Mouse (Mus musculus) C2C12 (cell line): ENCODE data around the gene Ush2a. TPM values are rescaled to one million over a fixed set of nuclear protein-coding genes. Genes with fewer than 3 reads are reported as not detected.
A peak's percentile ranks its signal among the peaks of the same experiment; 100 is the strongest.

ENCODE experiments used
- H3K27me3 ChIP-seq: one replicate; pipeline ENCODE4 v1.6.1; 2011; ENCODE audit not compliant: control insufficient read depth, insufficient read depth, insufficient read length
- H3K36me3 ChIP-seq: one replicate; pipeline ENCODE4 v1.6.1; 2011; ENCODE audit not compliant: control insufficient read depth, insufficient read depth
- H3K4me3 ChIP-seq: one replicate; pipeline ENCODE4 v1.5.1; 2011; ENCODE audit warnings: mild to moderate bottlenecking, control low read depth; ENCODE audit not compliant: poor library complexity, insufficient read depth, severe bottlenecking
- H3K79me2 ChIP-seq: one replicate; pipeline ENCODE4 v1.6.1; 2011; ENCODE audit not compliant: control insufficient read depth, insufficient read depth
- H3K79me3 ChIP-seq: one replicate; pipeline ENCODE4 v1.6.1; 2011; ENCODE audit warnings: low read depth, control low read depth
- H3ac ChIP-seq: one replicate; pipeline ENCODE3; 2011; ENCODE audit warnings: low read depth; ENCODE audit not compliant: control insufficient read depth, insufficient read length
- CEBPB ChIP-seq: IDR thresholded peaks from one replicate; pipeline ENCODE4 v1.6.1; 2011; ENCODE audit warnings: low read depth, mild to moderate bottlenecking, control low read depth, moderate library complexity
- CTCF ChIP-seq: IDR thresholded peaks from one replicate; pipeline ENCODE4 v1.5.1; 2011; ENCODE audit not compliant: control insufficient read depth, insufficient read depth, insufficient read length
- FOSL1 ChIP-seq: IDR thresholded peaks from one replicate; pipeline ENCODE4 v1.8.0; 2011; ENCODE audit warnings: mild to moderate bottlenecking, low read length; ENCODE audit not compliant: poor library complexity, insufficient read depth, severe bottlenecking
- MAX ChIP-seq: IDR thresholded peaks from one replicate; pipeline ENCODE4 v1.6.1; 2011; ENCODE audit warnings: mild to moderate bottlenecking, control low read depth
- MYOD1 ChIP-seq: IDR thresholded peaks from one replicate; pipeline ENCODE4 v1.6.1; 2011; ENCODE audit warnings: low read depth; ENCODE audit not compliant: control insufficient read depth, insufficient read length
- MYOG ChIP-seq: IDR thresholded peaks from one replicate; pipeline ENCODE4 v1.6.1; 2011; ENCODE audit not compliant: control insufficient read depth, insufficient read length; ENCODE audit errors: extremely low read depth
- USF1 ChIP-seq: IDR thresholded peaks from one replicate; pipeline ENCODE4 v1.6.1; 2011; ENCODE audit warnings: low read depth, mild to moderate bottlenecking, control low read depth, moderate library complexity
- polyA plus RNA-seq: library from polyadenylated mRNA; unstranded; fragments of >200 nt; fragmentation: generic; extraction: Trizol; gene quantifications from one replicate; pipeline ENCODE4 v1.2.1, GENCODE M21; 2012; ENCODE audit warnings: missing spikeins

Gene Ush2a
- polyA plus RNA-seq, 1 experiment, result not detected

GRCm38 (mm10) chr1:188999981-189000380, 738.2 kb downstream of the Ush2a start:
- H3K79me3 ChIP-seq, result peaks cover 15% of the 10 kb centered on the region
- no peak overlapping the region for H3K4me3 ChIP-seq
- H3K79me2 ChIP-seq, result peaks cover 32% of the 10 kb centered on the region
- peaks cover 42% of the 10 kb centered on the region for H3K36me3 ChIP-seq
- no peak overlapping the region for H3ac ChIP-seq
- TF ChIP-seq MAX, result no peak
- no peak for TF ChIP-seq CTCF
- no peak for TF ChIP-seq USF1
- no peak for TF ChIP-seq FOSL1
- TF ChIP-seq MYOG, result no peak
- TF ChIP-seq CEBPB, result no peak
- H3K27me3 ChIP-seq, result no peaks in the 10 kb centered on the region

- Histone ChIP-seq H3K4me3 (no peak overlapping the region), H3K79me3 (peaks cover 24% of the 10 kb centered on the region), H3ac (no peak overlapping the region), H3K27me3 (no peaks in the 10 kb centered on the region), H3K79me2 (peaks cover 51% of the 10 kb centered on the region), H3K36me3 (peaks cover 27% of the 10 kb centered on the region)
- TF ChIP-seq MAX (no peak), USF1 (no peak), CEBPB (no peak), CTCF (no peak), MYOD1 (no peak), FOSL1 (no peak), MYOG (no peak)
Measured at GRCm38 (mm10) chr1:189001815-189002214, 740.0 kb downstream of the Ush2a start.

GRCm38 (mm10) chr1:189004774-189005173, 743.0 kb downstream of the Ush2a start:
- Histone ChIP-seq H3K36me3 (peaks cover 11% of the 10 kb centered on the region), H3ac (no peak overlapping the region), H3K4me3 (no peak overlapping the region), H3K79me2 (peaks cover 57% of the 10 kb centered on the region), H3K79me3 (peaks cover 28% of the 10 kb centered on the region), H3K27me3 (no peaks in the 10 kb centered on the region)
- TF ChIP-seq MAX, result no peak
- TF ChIP-seq MYOD1, result no peak
- TF ChIP-seq CEBPB, result no peak
- TF ChIP-seq FOSL1, result no peak
- no peak for TF ChIP-seq MYOG
- TF ChIP-seq CTCF, result no peak
- TF ChIP-seq USF1, result no peak

GRCm38 (mm10) chr1:189006267-189006666, 744.4 kb downstream of the Ush2a start:
- no peaks in the 10 kb centered on the region for H3K27me3 ChIP-seq
- H3K79me3 ChIP-seq, result peaks cover 28% of the 10 kb centered on the region
- peaks cover 4% of the 10 kb centered on the region for H3K36me3 ChIP-seq
- TF ChIP-seq FOSL1, result no peak
- no peak for TF ChIP-seq MYOD1
- TF ChIP-seq CEBPB, result no peak
- no peak for TF ChIP-seq MYOG
- TF ChIP-seq USF1, result no peak
- TF ChIP-seq MAX, result no peak
- no peak for TF ChIP-seq CTCF
- H3ac ChIP-seq, result no peak overlapping the region
- peak overlapping the region; percentile 86 for H3K4me3 ChIP-seq
- peaks cover 57% of the 10 kb centered on the region for H3K79me2 ChIP-seq

- Histone ChIP-seq H3K79me3 (peaks cover 28% of the 10 kb centered on the region), H3K4me3 (peak overlapping the region; percentile 86), H3K79me2 (peaks cover 57% of the 10 kb centered on the region), H3K27me3 (no peaks in the 10 kb centered on the region), H3K36me3 (peaks cover 4% of the 10 kb centered on the region), H3ac (peak overlapping the region; percentile 85)
- no peak for TF ChIP-seq MYOD1
- TF ChIP-seq USF1, result no peak
- TF ChIP-seq CEBPB, result no peak
- TF ChIP-seq FOSL1, result no peak
- TF ChIP-seq CTCF, result no peak
- TF ChIP-seq MYOG, result no peak
- no peak for TF ChIP-seq MAX
Measured at GRCm38 (mm10) chr1:189006826-189007225, 745.0 kb downstream of the Ush2a start.
